Mouse (Mus musculus): ENCODE results near the gene Ascc2.

GRCm38 (mm10) chr11:4622997-4623396 is 14.6 kb upstream of the Ascc2 start:
- TF ChIP-seq CTCF (IDR thresholded peaks at IDR 0.05; ENCODE audit: extremely low read depth, insufficient read length, insufficient replicate concordance, low read depth, low read length) (no peak), POLR2A (IDR thresholded peaks at IDR 0.05; ENCODE audit: low read depth, low read length) (no peak)

Measured in small intestine, adult 2 months (tissue).